Mouse (Mus musculus) forebrain, postnatal 0 days (tissue): Measurements from ENCODE around the gene Zfp791. TPM values are rescaled to one million over a fixed set of nuclear protein-coding genes. Genes with fewer than 3 reads are reported as not detected.

Experiments used
- ATAC-seq: fragments of 200-750 bp; cut with Nextera tagmentation; 2 replicates; pipeline ENCODE4 v1.8.0; 2017; ENCODE audit warnings: mild to moderate bottlenecking, moderate library complexity
- DNase-seq: peaks from one replicate; pipeline ENCODE4 v3.0.0-alpha.2; 2015
- H3K27ac ChIP-seq: fragments of 300-500 bp; sonication (generic); 2 replicates; pipeline ENCODE4 v1.5.1; 2014; ENCODE audit warnings: low read depth, mild to moderate bottlenecking, antibody characterized with exemption, low read length, moderate library complexity, mixed read lengths
- H3K27me3 ChIP-seq: fragments of 300-500 bp; sonication (generic); 2 replicates; pipeline ENCODE4 v1.6.1; 2014; ENCODE audit warnings: mild to moderate bottlenecking, low read length, mixed read lengths; ENCODE audit not compliant: insufficient read depth
- H3K36me3 ChIP-seq: fragments of 300-500 bp; sonication (generic); 2 replicates; pipeline ENCODE4 v1.6.1; 2014; ENCODE audit warnings: mild to moderate bottlenecking, moderate library complexity; ENCODE audit not compliant: insufficient read depth
- H3K4me1 ChIP-seq: fragments of 300-500 bp; sonication (generic); 2 replicates; pipeline ENCODE4 v1.6.1; 2014; ENCODE audit warnings: antibody characterized with exemption; ENCODE audit not compliant: insufficient read depth
- H3K4me2 ChIP-seq: fragments of 300-500 bp; sonication (generic); 2 replicates; pipeline ENCODE4 v1.6.1; 2014; ENCODE audit warnings: low read depth, mild to moderate bottlenecking, moderate library complexity
- H3K4me3 ChIP-seq: fragments of 300-500 bp; sonication (generic); 2 replicates; pipeline ENCODE4 v1.5.1; 2014; ENCODE audit warnings: low read depth, low read length, mixed read lengths
- H3K9ac ChIP-seq: fragments of 300-500 bp; sonication (generic); 2 replicates; pipeline ENCODE4 v1.6.1; 2014; ENCODE audit warnings: mild to moderate bottlenecking
- H3K9me3 ChIP-seq: fragments of 300-500 bp; sonication (generic); 2 replicates; pipeline ENCODE4 v1.6.1; 2016; ENCODE audit warnings: low read length
- CTCF ChIP-seq: sonication (generic); IDR thresholded peaks from 2 replicates; pipeline ENCODE4 v1.5.1; 2016; ENCODE audit warnings: antibody characterized with exemption, control low read depth, low read depth
- WGBS: fragments of 180-500 bp; shearing (Covaris S2); extraction: QIAGEN DNeasy Blood & Tissue Kit; methylation state at CpG from one replicate; pipeline ENCODE4 v1.1.7; 2014; 5-methylcytosine and 5-hydroxymethylcytosine counted together
- polyA plus RNA-seq: library from polyadenylated mRNA; unstranded; fragments of >200 nt; fragmentation: Nextera tagmentation; extraction: Ambion mirVana; gene quantifications from 2 replicates; pipeline ENCODE4 v1.2.1, GENCODE M21; 2015
- total RNA-seq: library from RNA; depleted of rRNA; stranded (reverse); fragments of >200 nt; gene quantifications from 2 replicates; pipeline ENCODE4 v1.2.3, GENCODE M21; 2014

Gene Zfp791
- total and polyA plus RNA-seq, 2 experiments from 2014 or later = 2.4 to 2.7 TPM

GRCm38 (mm10) chr8:85095566-85095965, 27.3 kb downstream of the Zfp791 start:
- no peak overlapping the region for H3K9ac ChIP-seq
- 96% methylated on average over 7 of the region's 7 CpGs for WGBS
- no peak for ATAC-seq
- no peaks in the 10 kb centered on the region for H3K27me3 ChIP-seq
- no peak for DNase-seq
- no peak overlapping the region for H3K4me3 ChIP-seq
- H3K4me2 ChIP-seq = no peak overlapping the region
- no peaks in the 10 kb centered on the region for H3K4me1 ChIP-seq
- H3K36me3 ChIP-seq = peaks cover 46% of the 10 kb centered on the region
- no peaks in the 10 kb centered on the region for H3K9me3 ChIP-seq
- TF ChIP-seq CTCF = no peak
- H3K27ac ChIP-seq = no peak overlapping the region

GRCm38 (mm10) chr8:85095051-85095450, 27.8 kb downstream of the Zfp791 start:
- H3K4me3 ChIP-seq = no peak overlapping the region
- DNase-seq (no peak), ATAC-seq (no peak)
- H3K9me3 ChIP-seq = no peaks in the 10 kb centered on the region
- no peaks in the 10 kb centered on the region for H3K27me3 ChIP-seq
- H3K9ac ChIP-seq = no peak overlapping the region
- H3K36me3 ChIP-seq = peaks cover 46% of the 10 kb centered on the region
- no peak overlapping the region for H3K27ac ChIP-seq
- H3K4me1 ChIP-seq = no peaks in the 10 kb centered on the region
- H3K4me2 ChIP-seq = no peak overlapping the region
- 94% methylated on average over 13 of the region's 13 CpGs for WGBS
- no peak for TF ChIP-seq CTCF

- DNase-seq (no peak), ATAC-seq (no peak)
- H3K4me3 ChIP-seq = no peak overlapping the region
- no peak overlapping the region for H3K4me2 ChIP-seq
- H3K36me3 ChIP-seq = peaks cover 44% of the 10 kb centered on the region
- no peak for TF ChIP-seq CTCF
- H3K4me1 ChIP-seq = no peaks in the 10 kb centered on the region
- H3K27me3 ChIP-seq = no peaks in the 10 kb centered on the region
- H3K9me3 ChIP-seq = no peaks in the 10 kb centered on the region
- no peak overlapping the region for H3K9ac ChIP-seq
- H3K27ac ChIP-seq = no peak overlapping the region
- WGBS = 40% methylated on average over 21 of the region's 21 CpGs
These were observed 31.3 kb downstream of the Zfp791 start for GRCm38 (mm10) chr8:85091526-85092090.

GRCm38 (mm10) chr8:85090856-85091255, 32.0 kb downstream of the Zfp791 start:
- H3K27me3 ChIP-seq = no peaks in the 10 kb centered on the region
- ATAC-seq = no peak
- H3K4me3 ChIP-seq = no peak overlapping the region
- DNase-seq = no peak
- no peaks in the 10 kb centered on the region for H3K4me1 ChIP-seq
- no peak for TF ChIP-seq CTCF
- no peak overlapping the region for H3K4me2 ChIP-seq
- peaks cover 38% of the 10 kb centered on the region for H3K36me3 ChIP-seq
- no peak overlapping the region for H3K27ac ChIP-seq
- no peak overlapping the region for H3K9ac ChIP-seq
- no peaks in the 10 kb centered on the region for H3K9me3 ChIP-seq
- WGBS = 94% methylated on average over 11 of the region's 11 CpGs

- Histone ChIP-seq H3K9ac (no peak overlapping the region), H3K9me3 (no peaks in the 10 kb centered on the region), H3K36me3 (peaks cover 26% of the 10 kb centered on the region), H3K27me3 (no peaks in the 10 kb centered on the region), H3K4me3 (no peak overlapping the region), H3K27ac (no peak overlapping the region), H3K4me1 (no peaks in the 10 kb centered on the region), H3K4me2 (no peak overlapping the region)
- WGBS = 60% methylated on average over 2 of the region's 2 CpGs
- ATAC-seq (no peak), DNase-seq (no peak)
- TF ChIP-seq CTCF = no peak
These were observed 34.1 kb downstream of the Zfp791 start for GRCm38 (mm10) chr8:85088771-85089170.

- no peaks in the 10 kb centered on the region for H3K27me3 ChIP-seq
- H3K4me2 ChIP-seq = no peak overlapping the region
- peaks cover 16% of the 10 kb centered on the region for H3K36me3 ChIP-seq
- no peak overlapping the region for H3K27ac ChIP-seq
- no peaks in the 10 kb centered on the region for H3K9me3 ChIP-seq
- H3K4me1 ChIP-seq = peaks cover 9% of the 10 kb centered on the region; the same call in 1 of the 2 replicates
- WGBS = 83% methylated on average over 3 of the region's 3 CpGs
- no peak overlapping the region for H3K4me3 ChIP-seq
- DNase-seq (no peak), ATAC-seq (no peak)
- no peak overlapping the region for H3K9ac ChIP-seq
- TF ChIP-seq CTCF = no peak
These were observed 36.7 kb downstream of the Zfp791 start for GRCm38 (mm10) chr8:85086238-85086637.

- H3K27me3 ChIP-seq = no peaks in the 10 kb centered on the region
- no peak overlapping the region for H3K4me2 ChIP-seq
- WGBS = 89% methylated on average over 8 of the region's 8 CpGs
These were observed 38.3 kb downstream of the Zfp791 start for GRCm38 (mm10) chr8:85084633-85085032.

More at GRCm38 (mm10) chr8:85084633-85085032, 38.3 kb downstream of the Zfp791 start:
- DNase-seq = no peak
- no peak overlapping the region for H3K9ac ChIP-seq
- no peak overlapping the region for H3K4me3 ChIP-seq
- no peak overlapping the region for H3K27ac ChIP-seq
- H3K9me3 ChIP-seq = no peaks in the 10 kb centered on the region
- TF ChIP-seq CTCF = no peak
- peaks cover 14% of the 10 kb centered on the region for H3K4me1 ChIP-seq
- H3K36me3 ChIP-seq = peaks cover 16% of the 10 kb centered on the region
- no peak for ATAC-seq
